Mouse (Mus musculus): ENCODE measurements around the gene Higd1a.

GRCm38 (mm10) chr9:121828314-121828713, 29.8 kb downstream of the Higd1a start:
- no peak for TF ChIP-seq CTCF (IDR thresholded peaks at IDR 0.05; ENCODE audit: low read depth)
- no peak for TF ChIP-seq EP300 (IDR thresholded peaks at IDR 0.05; ENCODE audit: low read depth)
